Mouse (Mus musculus) forebrain, embryonic 13.5 days (tissue): ENCODE data around the gene Bcl2l1. TPM values are rescaled to one million over a fixed set of nuclear protein-coding genes. Genes with fewer than 3 reads are reported as not detected.

ENCODE experiments used
- ATAC-seq: fragments of 200-750 bp; cut with Nextera tagmentation; 2 replicates; pipeline ENCODE4 v1.8.0; 2017
- H3K27ac ChIP-seq: fragments of 300-500 bp; sonication (generic); 2 replicates; pipeline ENCODE4 v1.5.1; 2015; ENCODE audit warnings: inconsistent platforms, mild to moderate bottlenecking, moderate library complexity
- H3K27me3 ChIP-seq: fragments of 300-500 bp; sonication (generic); 2 replicates; pipeline ENCODE4 v1.6.1; 2015; ENCODE audit warnings: mild to moderate bottlenecking, inconsistent platforms
- H3K36me3 ChIP-seq: fragments of 300-500 bp; sonication (generic); 2 replicates; pipeline ENCODE4 v1.6.1; 2015; ENCODE audit warnings: mild to moderate bottlenecking, inconsistent platforms; ENCODE audit not compliant: poor library complexity, severe bottlenecking
- H3K4me1 ChIP-seq: fragments of 300-500 bp; sonication (generic); 2 replicates; pipeline ENCODE4 v1.6.1; 2015; ENCODE audit warnings: inconsistent platforms
- H3K4me2 ChIP-seq: fragments of 300-500 bp; sonication (generic); 2 replicates; pipeline ENCODE4 v1.6.1; 2015; ENCODE audit warnings: inconsistent platforms, mild to moderate bottlenecking, moderate library complexity
- H3K4me3 ChIP-seq: fragments of 300-500 bp; sonication (generic); 2 replicates; pipeline ENCODE4 v1.5.1; 2015; ENCODE audit warnings: mild to moderate bottlenecking, inconsistent platforms
- H3K9ac ChIP-seq: fragments of 300-500 bp; sonication (generic); 2 replicates; pipeline ENCODE4 v1.6.1; 2015; ENCODE audit warnings: mild to moderate bottlenecking, inconsistent platforms
- H3K9me3 ChIP-seq: fragments of 300-500 bp; sonication (generic); replicated peaks from 2 replicates; pipeline ENCODE4 v1.6.1; 2016; ENCODE audit warnings: inconsistent platforms
- WGBS: fragments of 180-500 bp; shearing (Covaris S2); methylation state at CpG from one replicate; pipeline ENCODE4 v1.1.7; 2015; 5-methylcytosine and 5-hydroxymethylcytosine counted together
- polyA plus RNA-seq: library from polyadenylated mRNA; unstranded; fragments of >200 nt; fragmentation: Nextera tagmentation; extraction: Ambion mirVana; gene quantifications from 2 replicates; pipeline ENCODE4 v1.2.1, GENCODE M21; 2015

Bcl2l1 gene
- polyA plus RNA-seq, 1 experiment from 2014 or later = 155 TPM

DNA sequence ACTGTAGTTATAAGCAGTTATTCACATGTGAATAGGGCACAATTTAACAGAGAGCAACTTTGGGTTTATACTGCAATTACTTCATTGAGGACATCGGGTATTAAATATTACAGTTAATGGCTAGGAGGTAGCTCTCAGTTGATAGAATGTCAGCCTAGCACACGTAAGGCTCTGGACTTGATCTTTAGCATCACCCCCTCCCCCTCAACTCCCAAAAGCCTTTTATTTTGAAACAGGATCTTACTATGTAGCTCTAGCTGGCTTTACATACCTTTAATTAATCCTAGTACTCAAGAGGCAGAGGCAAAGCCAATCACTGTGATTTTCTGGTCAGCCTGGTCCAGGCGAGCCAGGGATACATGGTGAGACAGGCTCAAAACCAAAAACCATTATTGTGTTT is 54.4 kb downstream of the Bcl2l1 start:
- 85% methylated on average over 3 of the region's 3 CpGs for WGBS
- Histone ChIP-seq H3K4me2 (no peak overlapping the region), H3K9me3 (no peaks in the 10 kb centered on the region), H3K4me1 (no peaks in the 10 kb centered on the region), H3K36me3 (peaks cover 31% of the 10 kb centered on the region), H3K27ac (no peak overlapping the region), H3K4me3 (no peak overlapping the region), H3K27me3 (no peaks in the 10 kb centered on the region), H3K9ac (no peak overlapping the region)
- no peak for ATAC-seq

GRCm38 (mm10) chr2:152776435-152776834 is 55.1 kb downstream of the Bcl2l1 start:
- H3K27ac ChIP-seq = no peak overlapping the region
- 90% methylated on average over 2 of the region's 2 CpGs for WGBS
- no peaks in the 10 kb centered on the region for H3K27me3 ChIP-seq
- ATAC-seq = no peak
- H3K4me1 ChIP-seq = no peaks in the 10 kb centered on the region
- H3K4me3 ChIP-seq = no peak overlapping the region
- peaks cover 25% of the 10 kb centered on the region for H3K36me3 ChIP-seq
- no peaks in the 10 kb centered on the region for H3K9me3 ChIP-seq
- H3K9ac ChIP-seq = no peak overlapping the region
- no peak overlapping the region for H3K4me2 ChIP-seq

- no peaks in the 10 kb centered on the region for H3K4me1 ChIP-seq
- no peaks in the 10 kb centered on the region for H3K27me3 ChIP-seq
- no peak overlapping the region for H3K9ac ChIP-seq
- WGBS = 87% methylated on average over 3 of the region's 3 CpGs
- no peak overlapping the region for H3K27ac ChIP-seq
- no peak overlapping the region for H3K4me3 ChIP-seq
- H3K9me3 ChIP-seq = no peaks in the 10 kb centered on the region
- peaks cover 21% of the 10 kb centered on the region for H3K36me3 ChIP-seq
- no peak overlapping the region for H3K4me2 ChIP-seq
- ATAC-seq = no peak
Observed at GRCm38 (mm10) chr2:152776019-152776418, 55.5 kb downstream of the Bcl2l1 start.

GRCm38 (mm10) chr2:152775357-152775756 is 56.2 kb downstream of the Bcl2l1 start:
- Histone ChIP-seq H3K9me3 (no peaks in the 10 kb centered on the region), H3K4me2 (no peak overlapping the region), H3K36me3 (peaks cover 14% of the 10 kb centered on the region), H3K27ac (no peak overlapping the region), H3K4me3 (no peak overlapping the region), H3K9ac (no peak overlapping the region), H3K4me1 (no peaks in the 10 kb centered on the region), H3K27me3 (no peaks in the 10 kb centered on the region)
- 78% methylated on average over 4 of the region's 4 CpGs for WGBS
- ATAC-seq = no peak

- no peak for ATAC-seq
- 17% methylated on average over 1 of the region's 1 CpGs for WGBS
- H3K27me3 ChIP-seq = no peaks in the 10 kb centered on the region
Observed at GRCm38 (mm10) chr2:152772231-152772630, 59.3 kb downstream of the Bcl2l1 start.

DNA sequence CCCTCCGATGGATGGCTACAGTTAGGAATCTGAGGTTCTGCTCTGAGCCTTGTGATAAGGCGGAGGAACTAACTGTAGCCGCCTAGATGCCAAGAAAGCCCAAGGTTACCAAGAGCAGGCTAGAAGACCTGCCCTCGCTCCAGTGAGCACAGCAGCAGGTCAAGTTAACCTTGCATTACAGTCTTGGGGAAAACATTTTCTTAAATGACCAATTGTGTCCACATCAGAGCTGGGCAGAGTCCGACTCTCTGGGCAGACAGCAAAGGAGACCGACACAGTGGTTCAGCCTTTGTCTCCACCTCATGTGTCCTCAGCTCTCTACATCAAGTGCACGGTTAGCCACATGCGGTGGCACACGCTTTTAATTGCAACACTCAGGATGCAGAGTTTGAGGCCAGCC is 60.0 kb downstream of the Bcl2l1 start:
- Histone ChIP-seq H3K36me3 (no peaks in the 10 kb centered on the region), H3K27me3 (no peaks in the 10 kb centered on the region), H3K4me2 (no peak overlapping the region), H3K4me1 (no peaks in the 10 kb centered on the region), H3K9ac (no peak overlapping the region), H3K27ac (no peak overlapping the region), H3K4me3 (no peak overlapping the region), H3K9me3 (no peaks in the 10 kb centered on the region)
- ATAC-seq = no peak
- 95% methylated on average over 9 of the region's 9 CpGs for WGBS

More at GRCm38 (mm10) chr2:152772231-152772630, 59.3 kb downstream of the Bcl2l1 start:
- Histone ChIP-seq H3K4me2 (no peak overlapping the region), H3K36me3 (no peaks in the 10 kb centered on the region), H3K4me1 (no peaks in the 10 kb centered on the region), H3K4me3 (no peak overlapping the region), H3K9me3 (no peaks in the 10 kb centered on the region), H3K27ac (no peak overlapping the region), H3K9ac (no peak overlapping the region)

GRCm38 (mm10) chr2:152769677-152770076 is 61.9 kb downstream of the Bcl2l1 start:
- Histone ChIP-seq H3K4me1 (peaks cover 7% of the 10 kb centered on the region), H3K36me3 (no peaks in the 10 kb centered on the region), H3K4me2 (no peak overlapping the region), H3K4me3 (no peak overlapping the region), H3K27ac (no peak overlapping the region), H3K27me3 (no peaks in the 10 kb centered on the region), H3K9ac (no peak overlapping the region), H3K9me3 (no peaks in the 10 kb centered on the region)
- 89% methylated on average over 7 of the region's 7 CpGs for WGBS
- ATAC-seq = no peak

- Histone ChIP-seq H3K36me3 (no peaks in the 10 kb centered on the region), H3K4me3 (no peak overlapping the region), H3K9ac (no peak overlapping the region), H3K9me3 (no peaks in the 10 kb centered on the region), H3K27ac (no peak overlapping the region), H3K4me1 (peaks cover 16% of the 10 kb centered on the region), H3K27me3 (no peaks in the 10 kb centered on the region), H3K4me2 (no peak overlapping the region)
- ATAC-seq = no peak; the same call in 1 of the 2 replicates
- WGBS = 65% methylated on average over 12 of the region's 12 CpGs
Observed at GRCm38 (mm10) chr2:152767618-152768271, 63.8 kb downstream of the Bcl2l1 start.

GRCm38 (mm10) chr2:152766387-152767123 is 65.0 kb downstream of the Bcl2l1 start:
- no peak overlapping the region for H3K27ac ChIP-seq
- H3K9ac ChIP-seq = no peak overlapping the region
- no peak overlapping the region for H3K4me2 ChIP-seq
- 22% methylated on average over 25 of the region's 25 CpGs for WGBS
- H3K36me3 ChIP-seq = no peaks in the 10 kb centered on the region
- ATAC-seq = peak; percentile 48; the same call in 1 of the 2 replicates
- H3K27me3 ChIP-seq = no peaks in the 10 kb centered on the region
- no peak overlapping the region for H3K4me3 ChIP-seq
- H3K4me1 ChIP-seq = peaks cover 16% of the 10 kb centered on the region
- no peaks in the 10 kb centered on the region for H3K9me3 ChIP-seq

- Histone ChIP-seq H3K27ac (no peak overlapping the region), H3K4me3 (0 out of 2 replicates have a peak overlapping the region, but pooled peaks have one; percentile 6), H3K27me3 (no peaks in the 10 kb centered on the region), H3K4me2 (peak overlapping the region; percentile 41), H3K36me3 (no peaks in the 10 kb centered on the region), H3K9ac (peak overlapping the region; percentile 47; the same call in 1 of the 2 replicates), H3K9me3 (no peaks in the 10 kb centered on the region), H3K4me1 (peaks cover 16% of the 10 kb centered on the region)
- WGBS = 8% methylated on average over 7 of the region's 7 CpGs
- ATAC-seq = no peak
Observed at GRCm38 (mm10) chr2:152765045-152765674, 66.4 kb downstream of the Bcl2l1 start.

DNA sequence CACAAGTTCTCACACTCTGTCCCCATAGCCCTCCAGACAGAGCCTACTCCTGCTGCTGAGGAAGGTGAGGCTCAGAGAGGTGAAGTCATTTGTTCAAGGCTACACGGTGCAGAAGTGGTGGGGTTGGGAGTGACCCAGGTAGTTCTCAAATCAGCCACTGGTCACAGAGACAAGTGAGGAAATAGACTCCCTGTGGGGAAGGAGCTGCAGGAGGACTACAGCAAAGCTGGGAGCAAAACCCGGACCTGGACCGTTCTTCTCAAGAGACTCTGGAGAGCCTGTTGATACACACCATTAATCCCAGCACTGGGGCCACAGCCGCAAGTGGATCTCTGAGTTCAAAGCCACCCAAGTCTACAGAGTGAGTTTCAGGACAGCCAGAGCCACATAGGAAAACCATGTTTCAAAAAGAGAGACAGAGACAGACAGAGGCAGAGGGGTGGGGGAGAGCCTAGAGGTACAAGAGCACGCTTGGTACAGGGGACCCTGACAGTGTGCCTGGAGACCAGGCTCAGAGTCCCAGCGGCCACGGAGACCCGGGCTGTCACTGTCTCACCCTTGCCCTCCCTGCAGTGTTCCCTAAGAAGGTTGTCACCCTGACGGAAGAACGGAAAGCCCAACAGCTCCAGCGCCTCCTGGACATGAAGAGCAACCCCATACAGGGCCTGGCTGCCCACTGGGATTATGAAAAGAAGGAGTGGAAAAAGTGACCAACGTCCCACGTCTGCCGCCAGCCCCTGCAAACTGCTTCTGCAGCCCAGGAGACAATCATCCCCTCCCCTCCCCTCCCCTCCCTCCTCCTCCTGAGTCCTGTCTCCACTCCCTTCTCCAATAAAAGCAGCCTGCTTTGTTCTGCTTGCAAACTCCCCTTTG is 67.1 kb downstream of the Bcl2l1 start:
- H3K4me3 ChIP-seq = peak overlapping the region; percentile 6; the same call in 1 of the 2 replicates
- H3K9ac ChIP-seq = peak overlapping the region; percentile 47; the same call in 1 of the 2 replicates
- H3K27ac ChIP-seq = no peak overlapping the region
- peak overlapping the region; percentile 41 for H3K4me2 ChIP-seq
- 1% methylated on average over 14 of the region's 14 CpGs for WGBS
- H3K4me1 ChIP-seq = peaks cover 16% of the 10 kb centered on the region
- 0 out of 2 replicates have a peak, but pooled peaks have one; percentile 19 for ATAC-seq
- no peaks in the 10 kb centered on the region for H3K36me3 ChIP-seq
- H3K27me3 ChIP-seq = no peaks in the 10 kb centered on the region
- H3K9me3 ChIP-seq = no peaks in the 10 kb centered on the region
